Mouse (Mus musculus) CD4-positive naive resting alpha-beta T cell, adult 57 days (primary cell): ENCODE measurements around the gene Hlx. TPM values are rescaled to one million over a fixed set of nuclear protein-coding genes. Genes with fewer than 3 reads are reported as not detected.

Source experiments
- total RNA-seq: library from RNA; stranded (reverse); gene quantifications from one replicate; pipeline ENCODE4 v1.2.4, GENCODE M21; 2023

Hlx gene
- 0.92 TPM for total RNA-seq

DNA sequence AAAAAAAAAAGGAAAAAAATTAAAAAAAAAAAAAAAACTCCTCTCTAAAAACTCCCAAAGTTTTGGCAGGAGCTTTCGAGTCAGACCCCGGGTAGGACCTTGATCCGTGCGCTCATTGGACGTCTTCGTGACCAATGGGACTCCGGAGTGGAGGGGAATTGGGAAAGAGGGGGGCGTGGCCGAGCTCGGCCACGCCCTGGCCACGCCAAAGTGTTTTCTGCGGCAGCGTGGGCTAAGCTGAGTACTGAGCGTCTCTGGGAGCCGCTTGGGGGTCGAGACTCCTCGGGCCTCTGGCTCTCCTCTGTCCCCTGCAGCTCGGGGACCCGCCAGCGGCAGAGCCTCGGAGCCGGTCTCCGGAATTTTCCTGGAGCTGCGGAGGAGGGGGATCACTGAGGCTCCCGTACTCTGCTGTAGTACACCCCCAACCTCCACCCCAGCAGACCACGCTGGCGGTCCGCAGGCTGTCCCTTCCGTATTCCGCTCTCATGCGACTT is at the start of gene Hlx:
Hlx (minus strand) TSS at position 64 of the 494 bp plus-strand sequence.

Other genes with a start within 250 kb of the Hlx start
- gene Marc1, start 78.7 kb upstream of the Hlx start, total RNA-seq = not detected
- gene Marc2, start 113.8 kb upstream of the Hlx start, total RNA-seq = 152 TPM
- gene C130074G19Rik, start 150.6 kb upstream of the Hlx start, total RNA-seq = 0.24 TPM